Mouse (Mus musculus): ENCODE measurements around the gene Myl6. TPM values are rescaled to one million over a fixed set of nuclear protein-coding genes. Genes with fewer than 3 reads are reported as not detected.
"Not testable (repeated sequence)": the region's sequence is repeated elsewhere in the genome, so short reads cannot be mapped to it uniquely, and the experiment has no call there.

Myl6 gene
- total RNA-seq, 2 experiments from 2014 or later, result 294 to 314 TPM

GRCm38 (mm10) chr10:128493319-128493694, 638 bp downstream of the Myl6 start:
- intact Hi-C loops (cut with DNase I), result loop anchor here (2.0 to 5.0 kb wide), 2 partner anchors 33 to 34 kb away; partner anchors contain the start of gene Esyt1
- DNase-seq (ENCODE audit: low spot score), result no peak

GRCm38 (mm10) chr10:128492633-128493311, 1.2 kb downstream of the Myl6 start:
- intact Hi-C loops (cut with DNase I), result loop anchor here (2.0 to 5.0 kb wide), 2 partner anchors 32 to 35 kb away; partner anchors contain the start of gene Esyt1
- peak; percentile 78 for DNase-seq (ENCODE audit: low spot score)

- DNase-seq (ENCODE audit: low spot score), result not testable (repeated sequence)
- intact Hi-C loops (cut with DNase I), result loop anchor here (2.0 to 5.0 kb wide), 2 partner anchors 31 to 35 kb away; partner anchors contain the start of gene Esyt1
Measured at GRCm38 (mm10) chr10:128492051-128492450, 1.9 kb downstream of the Myl6 start.

- no peak for DNase-seq (ENCODE audit: low spot score)
- intact Hi-C loops (cut with DNase I), result loop anchor here (5.0 kb wide), 1 partner anchor 36 kb away; the partner anchor contains the start of gene Esyt1
Measured at GRCm38 (mm10) chr10:128491495-128491894, 2.5 kb downstream of the Myl6 start.

GRCm38 (mm10) chr10:128490912-128491311, 3.0 kb downstream of the Myl6 start:
- DNase-seq (ENCODE audit: low spot score), result no peak
- intact Hi-C loops (cut with DNase I), result loop anchor here (5.0 kb wide), 1 partner anchor 36 kb away; the partner anchor contains the start of gene Esyt1

- DNase-seq (ENCODE audit: low spot score), result no peak
- intact Hi-C loops (cut with DNase I), result loop anchor here (5.0 kb wide), 1 partner anchor 37 kb away; the partner anchor contains the start of gene Esyt1
Measured at GRCm38 (mm10) chr10:128490232-128490631, 3.7 kb downstream of the Myl6 start.

GRCm38 (mm10) chr10:128489785-128490184, 4.2 kb downstream of the Myl6 start:
- intact Hi-C loops (cut with DNase I), result loop anchor here (5.0 to 10.0 kb wide), 2 partner anchors 38 to 365 kb away; partner anchors contain the start of gene Esyt1
- no peak for DNase-seq (ENCODE audit: low spot score)

GRCm38 (mm10) chr10:128489380-128489779, 4.6 kb downstream of the Myl6 start:
- no peak for DNase-seq (ENCODE audit: low spot score)
- intact Hi-C loops (cut with DNase I), result loop anchor here (10.0 kb wide), 1 partner anchor 365 kb away; no protein-coding TSS in a partner anchor

- DNase-seq (ENCODE audit: low spot score), result no peak
- intact Hi-C loops (cut with DNase I), result loop anchor here (10.0 kb wide), 1 partner anchor 364 kb away; no protein-coding TSS in a partner anchor
Measured at GRCm38 (mm10) chr10:128488776-128489175, 5.2 kb downstream of the Myl6 start.

GRCm38 (mm10) chr10:128487861-128488712, 5.9 kb downstream of the Myl6 start:
- no peak for DNase-seq (ENCODE audit: low spot score)
- intact Hi-C loops (cut with DNase I), result loop anchor here (10.0 kb wide), 1 partner anchor 363 kb away; no protein-coding TSS in a partner anchor

GRCm38 (mm10) chr10:128486370-128486769, 7.6 kb downstream of the Myl6 start:
- intact Hi-C loops (cut with DNase I), result loop anchor here (10.0 kb wide), 1 partner anchor 362 kb away; no protein-coding TSS in a partner anchor
- DNase-seq (ENCODE audit: low spot score), result no peak

- intact Hi-C loops (cut with DNase I), result no loop called here
- DNase-seq (ENCODE audit: low spot score), result no peak
Measured at GRCm38 (mm10) chr10:128474366-128474765, 19.6 kb downstream of the Myl6 start.

GRCm38 (mm10) chr10:128460270-128460630, 33.7 kb downstream of the Myl6 start:
- intact Hi-C loops (cut with DNase I), result loop anchor here (2.0 to 5.0 kb wide), 2 partner anchors 33 to 67 kb away; partner anchors contain the start of gene Esyt1
- DNase-seq (ENCODE audit: low spot score), result no peak

- intact Hi-C loops (cut with DNase I), result loop anchor here (2.0 to 5.0 kb wide), 4 partner anchors 33 to 122 kb away; partner anchors contain the start of genes Cs and Esyt1
- DNase-seq (ENCODE audit: low spot score), result peak; percentile 20
Measured at GRCm38 (mm10) chr10:128459409-128460269, 34.3 kb downstream of the Myl6 start.

GRCm38 (mm10) chr10:128458719-128459408, 35.1 kb downstream of the Myl6 start, which contains the start of gene Smarcc2:
Gene Smarcc2, plus strand, starts transcription at chr10:128459248.
- intact Hi-C loops (cut with DNase I), result loop anchor here (2.0 to 5.0 kb wide), 2 partner anchors 78 to 122 kb away; partner anchors contain the start of gene Cs
- peak; percentile 73 for DNase-seq (ENCODE audit: low spot score)

GRCm38 (mm10) chr10:128458348-128458718, 35.6 kb downstream of the Myl6 start:
- DNase-seq (ENCODE audit: low spot score), result peak; percentile 77
- intact Hi-C loops (cut with DNase I), result loop anchor here (2.0 to 5.0 kb wide), 2 partner anchors 78 to 121 kb away; partner anchors contain the start of gene Cs

- no peak for DNase-seq (ENCODE audit: low spot score)
- intact Hi-C loops (cut with DNase I), result loop anchor here (2.0 to 5.0 kb wide), 2 partner anchors 79 to 120 kb away; partner anchors contain the start of gene Cs
Measured at GRCm38 (mm10) chr10:128457676-128458075, 36.3 kb downstream of the Myl6 start.

- no peak for DNase-seq (ENCODE audit: low spot score)
- intact Hi-C loops (cut with DNase I), result loop anchor here (2.0 to 5.0 kb wide), 2 partner anchors 46 to 118 kb away; partner anchors contain the start of gene Cs
Measured at GRCm38 (mm10) chr10:128455280-128455679, 38.7 kb downstream of the Myl6 start.

Data from heart, postnatal 25 days (tissue).